Mouse (Mus musculus): ENCODE data around the gene Gal3st2b.
"Not testable (repeated sequence)": the region's sequence is repeated elsewhere in the genome, so short reads cannot be mapped to it uniquely, and the experiment has no call there.

DNA sequence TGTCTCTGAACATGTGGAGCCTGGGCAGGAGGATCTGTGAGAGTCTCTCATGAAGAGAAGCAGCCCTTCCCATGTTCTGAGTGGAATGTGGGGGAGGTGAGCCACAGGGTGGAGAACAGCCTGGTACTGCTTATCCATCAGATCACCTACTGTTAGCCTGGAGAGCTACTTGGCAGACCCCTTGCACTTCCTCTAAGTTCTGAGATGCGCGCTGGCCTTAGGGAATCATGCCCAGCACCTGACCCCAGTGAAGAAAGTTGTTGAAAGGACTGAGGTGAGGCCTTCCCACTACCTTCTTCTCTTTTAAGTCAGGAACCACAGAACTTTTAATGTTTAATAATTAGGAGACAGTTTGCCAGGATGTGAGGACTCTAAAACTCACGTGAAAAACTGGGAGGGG is 73.4 kb downstream of the Gal3st2b start:
- TF ChIP-seq CTCF (conservative IDR thresholded peaks at IDR 0.05; ENCODE audit: insufficient read depth, insufficient read length, low read depth, low read length); POLR2A (IDR thresholded peaks at IDR 0.05; ENCODE audit: low read depth, low read length): not testable (repeated sequence)
